Mouse (Mus musculus): Measurements from ENCODE around the gene Fah.

Fah gene

DNA sequence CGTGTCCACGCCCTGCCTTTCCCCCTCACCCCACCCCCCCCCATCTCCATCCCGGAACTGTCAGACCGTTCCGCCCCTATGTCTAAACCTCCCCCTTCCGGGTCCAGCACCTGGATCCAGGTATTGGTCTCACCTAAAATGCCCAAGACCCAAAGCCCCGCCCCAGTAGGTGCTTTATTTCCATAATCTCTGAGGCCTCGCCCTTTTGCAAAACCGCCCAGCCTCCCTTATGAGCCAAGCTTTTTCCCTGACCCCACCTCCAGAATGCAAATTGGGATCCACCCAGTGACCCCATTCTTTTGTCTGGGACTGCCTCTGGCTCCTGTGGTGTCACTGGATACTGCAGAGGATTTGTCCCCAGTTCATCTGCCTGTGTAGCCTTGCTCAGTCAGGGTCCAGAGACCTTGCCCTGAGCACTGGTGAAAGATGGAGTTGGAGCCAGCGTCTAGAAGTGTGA lies at the start of gene Fah:
Fah (minus strand) TSS at position 430 of the 457 bp plus-strand sequence.
- DNase-seq (ENCODE audit: low spot score): peak; percentile 38

DNA sequence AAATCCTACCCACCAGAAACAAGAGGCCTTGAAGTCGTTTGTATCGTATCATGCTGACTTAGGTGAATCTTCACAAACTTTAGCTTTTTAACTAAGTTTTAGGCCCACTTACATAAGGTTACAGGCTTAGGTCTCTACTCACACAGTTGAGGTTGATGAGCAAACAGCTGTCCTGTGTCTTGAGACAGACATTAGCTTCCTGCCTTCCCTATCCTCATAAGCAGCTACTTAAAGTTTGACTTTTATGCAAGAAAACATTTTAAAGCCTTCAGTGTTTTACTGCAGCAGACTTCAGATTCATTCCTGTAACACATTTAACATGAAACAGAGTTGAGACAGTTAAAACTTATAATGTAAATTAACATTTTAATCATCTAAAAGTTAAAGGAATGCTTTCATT lies 46.2 kb upstream of the Fah start:
- DNase-seq (ENCODE audit: low spot score): no peak

DNA sequence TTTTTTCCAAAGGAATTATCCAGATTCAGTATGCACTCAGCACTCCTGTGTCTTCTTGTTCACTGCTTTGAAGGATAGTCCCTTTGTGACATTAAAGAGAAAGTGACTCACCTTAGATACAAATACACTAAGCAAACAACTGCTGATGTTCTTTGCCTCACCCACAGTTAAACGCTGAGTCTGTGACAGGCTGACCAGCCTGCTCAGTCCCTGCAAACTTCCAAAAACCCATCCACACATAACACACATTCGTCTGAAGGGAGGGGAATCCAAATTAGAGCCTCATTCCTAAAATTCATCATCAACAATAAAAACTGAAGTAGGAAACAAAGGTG lies 45.4 kb upstream of the Fah start:
- no peak for DNase-seq (ENCODE audit: low spot score)

DNA sequence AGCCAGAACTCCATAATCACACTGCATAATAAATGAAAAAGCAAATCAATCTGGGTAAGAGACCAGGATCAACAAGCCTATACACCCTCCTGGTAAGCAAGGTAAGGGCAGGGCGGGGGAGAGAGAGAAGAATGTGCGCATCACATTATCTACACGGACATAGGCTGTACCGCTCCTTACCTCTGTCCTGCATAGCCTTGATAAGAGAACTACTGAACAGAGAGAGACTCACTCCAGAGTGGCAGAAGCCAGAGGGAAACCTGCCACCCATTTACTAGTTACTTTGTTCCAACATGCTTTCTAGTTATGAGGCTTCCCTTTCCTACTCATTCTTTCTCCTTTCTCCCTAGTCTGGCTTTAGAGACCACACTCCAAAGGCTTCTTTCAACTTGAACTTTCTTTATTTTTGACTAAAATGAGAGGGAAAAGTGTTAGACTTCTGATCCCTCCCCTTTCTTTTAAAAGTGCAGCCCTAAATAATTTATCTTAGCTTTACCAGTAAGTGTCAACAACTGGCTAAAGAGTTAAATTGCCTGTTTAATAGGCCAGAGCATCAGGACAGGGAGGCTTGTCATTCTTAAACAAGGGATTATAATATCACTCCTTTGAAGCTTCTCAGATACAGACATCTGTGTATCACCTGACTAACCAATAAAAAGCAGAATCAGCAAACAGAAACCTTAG lies 44.9 kb upstream of the Fah start:
- DNase-seq (ENCODE audit: low spot score): no peak

DNA sequence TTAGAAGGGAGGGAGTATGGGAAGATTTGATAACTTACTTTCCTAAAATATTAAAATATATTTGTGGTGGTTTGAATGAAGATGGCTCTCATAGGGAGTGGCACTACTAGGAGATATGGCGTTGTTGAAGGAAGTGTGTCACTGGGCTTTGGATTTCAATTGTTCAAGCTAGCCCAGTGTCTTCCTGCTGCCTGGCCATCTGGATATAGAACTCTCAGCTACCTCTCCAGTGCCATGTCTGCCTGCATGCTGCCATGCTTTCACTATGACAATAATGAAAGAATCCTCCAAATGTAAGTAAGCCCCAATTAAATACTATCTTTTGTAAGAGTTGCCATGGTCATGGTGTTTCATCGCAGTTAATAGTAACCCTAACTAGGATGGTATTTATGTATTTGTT lies 42.5 kb upstream of the Fah start:
- no peak for DNase-seq (ENCODE audit: low spot score)

DNA sequence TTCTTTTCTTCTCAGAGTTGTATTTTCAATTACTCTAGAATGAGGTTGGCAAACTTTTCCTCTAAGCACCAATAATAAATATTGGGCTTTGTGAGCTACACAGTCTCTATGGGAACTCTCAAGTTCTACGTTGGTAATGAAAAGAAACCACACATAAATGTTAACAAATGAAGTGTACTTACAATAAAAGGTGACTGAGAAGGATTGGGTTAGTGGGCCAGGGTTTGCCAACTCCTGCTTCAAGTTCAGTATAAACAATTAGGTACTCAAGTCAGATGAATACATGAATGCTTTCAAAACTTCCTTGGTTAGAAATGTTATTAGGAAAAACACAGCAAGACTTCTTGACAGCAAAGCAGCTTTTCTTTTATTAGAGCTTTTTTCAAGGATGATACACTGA lies 39.7 kb upstream of the Fah start:
- DNase-seq (ENCODE audit: low spot score): no peak

DNA sequence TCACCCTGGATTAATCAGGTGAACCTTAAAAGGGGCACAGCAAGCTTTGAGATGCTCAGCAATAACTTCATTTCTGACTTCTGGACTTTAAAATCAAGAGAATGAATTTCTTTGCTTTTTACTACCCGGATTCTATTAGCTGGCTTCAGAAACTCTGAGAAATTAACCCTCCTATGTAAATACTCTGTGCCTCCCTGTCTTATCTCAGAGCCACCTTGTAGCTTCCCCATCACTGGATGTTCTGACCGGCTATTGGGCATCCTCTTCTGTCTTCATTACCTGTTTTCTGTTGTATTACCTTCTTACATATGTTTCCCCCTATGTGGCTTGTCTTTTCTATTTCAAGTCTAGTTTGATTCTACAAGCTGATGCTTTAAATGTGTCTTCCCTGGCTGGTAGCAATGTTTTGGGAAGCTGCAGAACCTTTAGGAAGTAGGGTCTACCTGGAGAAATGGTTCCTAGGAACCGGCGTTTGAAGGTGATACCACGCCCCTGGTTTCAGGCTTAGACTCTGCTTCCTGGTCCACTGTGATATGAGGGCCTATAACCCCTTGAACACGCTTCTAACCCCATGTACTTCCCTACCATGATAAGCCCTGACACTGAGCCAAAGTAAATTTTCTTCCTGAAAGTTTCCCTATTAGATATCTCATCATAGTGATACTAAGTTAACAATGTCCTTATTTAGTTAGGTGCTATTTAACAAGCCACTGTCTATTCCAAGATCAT lies 36.9 kb upstream of the Fah start:
- no peak for DNase-seq (ENCODE audit: low spot score)

DNA sequence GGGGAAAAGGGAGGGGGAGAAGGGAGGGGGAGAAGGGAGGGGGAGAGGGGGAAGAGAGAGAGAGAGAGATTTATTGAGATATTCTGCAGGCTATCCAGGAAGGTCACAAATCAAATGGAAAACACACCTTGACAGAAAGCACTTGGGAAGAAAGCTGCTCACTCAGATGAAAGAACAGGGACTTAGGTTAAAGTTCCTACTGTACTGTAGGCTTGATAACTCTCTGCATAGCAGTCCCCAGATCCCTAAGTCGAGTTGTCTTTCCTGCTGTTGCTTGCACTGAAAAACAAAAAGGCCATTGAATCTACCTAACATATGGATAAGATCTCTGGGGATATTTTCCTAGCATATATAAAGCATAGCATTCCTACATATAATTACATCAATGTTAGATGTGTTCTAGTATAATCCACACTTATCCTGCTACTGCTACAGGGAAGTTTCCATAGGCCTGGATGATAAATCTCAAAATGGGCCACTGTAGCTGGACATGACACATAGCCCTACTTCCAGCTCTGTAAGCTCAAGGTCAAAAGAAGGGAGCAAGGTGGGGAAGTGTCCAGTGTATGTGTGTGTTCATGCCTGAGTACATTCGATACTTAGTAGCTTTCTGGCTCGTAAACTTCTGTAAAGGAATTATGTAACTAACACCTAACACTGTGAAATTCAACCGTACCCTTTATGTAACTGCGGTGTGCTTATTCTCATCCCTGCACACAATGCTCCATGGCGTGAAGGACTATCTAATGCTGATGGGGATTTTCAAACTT lies 35.8 kb upstream of the Fah start:
- DNase-seq (ENCODE audit: low spot score): no peak

DNA sequence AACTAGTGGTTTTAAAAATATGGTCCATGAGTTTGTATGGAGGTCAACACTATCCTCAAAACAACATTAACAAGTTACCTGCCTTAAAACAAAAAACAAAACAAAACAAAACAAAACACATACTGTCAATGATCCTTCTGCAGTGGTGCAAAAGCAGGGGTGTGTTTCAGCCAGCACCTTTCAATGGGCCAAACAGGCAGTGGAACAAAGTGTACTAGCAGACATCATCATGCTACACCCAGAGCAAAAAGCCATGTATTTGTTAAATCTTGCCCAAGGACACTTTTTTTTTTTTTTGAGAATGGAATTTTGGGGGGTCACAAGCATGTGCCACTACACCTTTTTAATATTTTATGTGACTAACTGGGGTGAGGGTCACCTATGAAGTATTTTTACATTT lies 30.4 kb upstream of the Fah start:
- DNase-seq (ENCODE audit: low spot score): no peak

DNA sequence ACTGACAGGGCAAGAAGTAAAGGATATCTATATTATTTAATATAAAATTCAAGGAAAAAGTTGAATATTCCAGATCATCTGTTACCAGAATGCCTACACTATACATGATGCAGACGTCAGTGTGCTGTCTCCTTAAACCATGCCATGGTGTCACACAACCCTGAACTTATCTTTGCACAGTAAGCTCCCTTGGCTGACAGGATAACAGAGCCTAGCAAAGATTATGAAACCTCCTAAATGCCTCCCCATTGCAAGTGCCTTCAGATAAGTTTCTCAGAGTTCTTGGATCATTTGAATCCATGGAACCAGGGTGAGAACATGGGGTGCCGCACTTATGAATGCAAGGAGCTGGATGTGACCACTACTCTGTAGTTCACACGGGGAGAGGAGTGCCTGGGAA lies 25.4 kb upstream of the Fah start:
- DNase-seq (ENCODE audit: low spot score): no peak

DNA sequence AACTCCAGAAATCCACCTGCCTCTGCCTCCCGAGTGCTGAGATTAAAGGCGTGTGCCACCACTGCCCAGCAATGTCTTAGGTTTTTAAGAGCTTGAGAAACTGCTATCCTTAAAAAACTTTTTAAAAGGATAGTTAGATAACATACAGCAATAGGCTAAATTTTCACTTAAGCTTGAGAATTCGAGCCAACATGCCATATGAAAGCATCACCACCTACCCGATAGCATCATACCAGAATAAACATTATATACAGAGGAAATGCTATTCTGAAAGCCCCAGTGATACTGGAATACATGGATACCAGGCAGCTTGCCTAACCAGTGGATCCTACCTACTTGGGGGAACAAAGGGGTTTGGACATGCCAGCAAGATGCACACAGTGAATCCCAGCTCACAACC lies 17.2 kb upstream of the Fah start:
- DNase-seq (ENCODE audit: low spot score): no peak

DNA sequence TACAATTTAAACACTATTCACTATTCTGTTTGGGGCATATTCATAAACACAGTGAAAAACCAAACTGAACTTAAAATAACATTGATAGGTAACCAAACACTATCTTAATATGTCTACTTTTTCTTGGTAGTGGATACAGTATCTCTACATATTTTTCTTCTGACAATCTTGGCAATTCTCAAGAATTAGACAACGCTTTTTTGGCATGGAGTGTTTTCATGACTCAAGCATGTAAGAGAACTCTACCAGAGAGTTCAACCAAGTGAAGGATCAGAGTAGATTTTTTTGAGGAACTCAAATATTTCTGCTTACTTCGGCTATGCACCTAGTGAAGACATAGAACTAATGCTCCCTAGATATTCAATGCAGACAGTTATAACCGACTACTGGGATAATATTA lies 14.4 kb upstream of the Fah start:
- no peak for DNase-seq (ENCODE audit: low spot score)

DNA sequence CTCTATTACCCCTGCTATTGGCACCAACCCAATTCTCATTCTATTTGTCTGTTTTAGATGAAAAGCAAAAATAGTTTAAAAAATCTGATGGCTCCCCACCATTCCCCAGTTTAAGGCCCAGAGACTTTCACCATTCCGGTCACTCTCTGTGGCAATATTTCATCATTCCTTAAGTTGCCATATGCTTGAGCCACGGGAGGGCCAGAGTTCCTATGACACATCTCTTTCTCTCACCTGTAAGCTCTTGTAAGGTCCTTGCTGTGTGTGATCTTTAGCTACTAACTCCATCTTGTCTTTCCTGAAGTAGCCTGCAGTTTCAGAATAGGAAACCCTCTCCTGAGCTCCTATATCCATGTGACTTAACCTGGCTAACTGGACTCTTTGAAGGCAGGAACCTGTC lies 12.4 kb upstream of the Fah start:
- DNase-seq (ENCODE audit: low spot score): no peak

DNA sequence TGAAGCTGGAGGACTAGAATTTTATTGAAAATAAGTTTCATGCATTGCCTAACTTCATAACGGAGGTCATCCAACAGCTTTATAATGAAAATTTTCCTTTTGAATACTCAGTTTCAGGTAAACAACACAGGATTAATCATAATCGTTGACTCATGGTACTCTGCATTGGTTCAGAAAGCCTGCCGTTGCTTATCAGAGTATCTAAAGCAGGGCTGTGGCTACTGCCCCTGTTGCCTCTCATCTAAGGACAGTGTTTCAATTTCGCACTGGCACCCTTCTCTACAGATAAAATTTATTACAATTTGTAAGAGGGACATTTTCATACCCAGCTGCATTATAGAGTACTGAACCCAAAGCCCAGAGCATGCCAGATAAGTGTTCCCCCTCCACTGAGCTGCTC lies 5.9 kb upstream of the Fah start:
- no peak for DNase-seq (ENCODE audit: low spot score)

DNA sequence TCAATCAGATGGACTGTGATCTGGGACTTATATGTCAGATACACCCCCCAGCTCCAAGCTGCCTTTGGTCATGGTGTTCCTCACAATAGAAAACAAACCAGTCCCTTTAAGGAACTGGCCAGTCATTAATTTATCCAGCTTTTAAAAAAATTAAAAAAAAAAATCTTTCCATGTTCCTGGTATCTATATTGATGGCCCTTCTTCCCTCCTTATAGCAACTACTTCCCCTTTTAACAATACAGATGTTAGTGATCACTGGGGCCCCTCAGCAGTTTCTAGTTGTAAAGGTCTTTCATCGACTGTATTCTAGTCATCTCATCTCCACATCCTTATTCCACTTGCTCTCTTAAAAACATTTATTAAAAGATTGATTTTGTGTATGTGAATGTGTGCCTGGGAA lies 5.1 kb upstream of the Fah start:
- DNase-seq (ENCODE audit: low spot score): no peak

DNA sequence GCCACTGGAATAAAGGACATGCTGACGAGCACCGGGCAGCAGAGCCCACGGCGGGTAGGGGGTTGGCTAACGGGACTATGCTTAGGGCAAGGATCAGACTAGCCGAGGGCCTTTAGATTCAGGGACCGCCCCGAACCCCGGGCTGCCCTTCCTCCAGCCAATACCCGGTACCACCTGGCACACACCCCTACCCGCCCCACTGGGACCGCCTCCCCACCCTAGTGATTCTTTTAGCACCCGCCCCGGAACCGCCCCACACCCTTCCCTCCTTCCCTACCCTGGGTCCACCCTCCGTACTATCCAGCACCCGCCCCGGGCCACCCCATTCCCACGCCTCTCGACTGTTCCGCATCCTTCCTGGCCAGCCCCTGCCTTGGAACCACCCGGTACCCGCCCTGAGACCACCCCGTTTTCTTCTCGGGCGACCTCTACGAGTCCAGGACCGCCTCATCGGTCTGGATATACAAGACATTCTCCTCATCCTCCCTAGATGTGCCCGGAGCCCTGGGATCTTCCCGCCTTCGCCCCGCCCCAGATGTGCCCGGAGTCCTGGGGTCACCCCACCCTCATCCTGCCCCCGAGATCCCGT lies 724 bp downstream of the Fah start:
- peak; percentile 73 for DNase-seq (ENCODE audit: low spot score)

DNA sequence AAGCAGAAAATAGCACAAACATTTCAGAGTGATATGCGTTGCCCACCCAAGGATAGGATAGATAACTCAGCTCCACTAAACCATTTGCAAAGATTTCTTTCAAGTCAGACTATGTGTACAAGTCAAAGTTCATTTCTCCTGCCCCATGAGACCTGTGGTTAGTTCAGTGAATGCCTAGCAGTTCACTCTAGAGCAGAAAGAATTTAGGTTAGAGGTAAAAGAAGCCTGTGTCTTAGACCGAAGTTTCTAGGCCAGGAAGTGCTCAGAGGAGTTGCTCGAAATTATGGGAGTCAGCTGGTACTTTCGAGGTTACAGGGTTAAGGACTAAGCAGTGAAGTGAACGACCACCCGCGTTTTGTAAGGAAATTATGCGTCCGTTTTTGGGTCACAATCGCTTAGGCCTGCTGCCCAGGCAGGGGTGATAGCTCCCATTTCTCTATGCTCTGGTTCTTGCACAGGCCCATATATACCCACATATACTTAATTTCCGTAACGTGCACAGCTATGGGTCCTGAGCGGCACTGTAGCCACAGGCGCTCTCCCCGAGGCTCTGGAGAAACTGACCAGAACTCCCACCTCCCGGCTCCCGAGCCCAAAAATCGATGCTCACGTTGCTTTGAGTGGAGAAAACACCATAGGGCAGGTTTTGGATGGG lies 1.4 kb downstream of the Fah start:
- no peak for DNase-seq (ENCODE audit: low spot score)

DNA sequence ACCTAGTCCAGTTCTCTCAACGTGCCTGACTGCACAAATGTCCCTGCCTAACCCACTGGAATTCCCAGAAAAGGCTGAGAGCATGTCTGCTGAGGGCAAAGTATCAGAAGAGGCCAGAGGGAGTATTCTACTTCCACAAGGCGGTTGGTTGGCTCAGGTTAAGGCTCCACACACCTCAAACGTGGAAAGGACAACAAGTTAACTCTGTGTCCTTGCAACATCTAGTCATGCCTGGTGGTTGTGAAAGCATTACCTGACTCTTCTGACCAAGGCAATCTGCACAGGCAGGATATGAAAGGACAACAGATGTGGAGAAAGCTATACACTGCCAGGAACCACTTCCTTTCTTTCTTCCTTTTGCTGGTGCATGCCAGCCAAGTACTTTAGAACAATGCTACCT lies 2.0 kb downstream of the Fah start:
- no peak for DNase-seq (ENCODE audit: low spot score)

DNA sequence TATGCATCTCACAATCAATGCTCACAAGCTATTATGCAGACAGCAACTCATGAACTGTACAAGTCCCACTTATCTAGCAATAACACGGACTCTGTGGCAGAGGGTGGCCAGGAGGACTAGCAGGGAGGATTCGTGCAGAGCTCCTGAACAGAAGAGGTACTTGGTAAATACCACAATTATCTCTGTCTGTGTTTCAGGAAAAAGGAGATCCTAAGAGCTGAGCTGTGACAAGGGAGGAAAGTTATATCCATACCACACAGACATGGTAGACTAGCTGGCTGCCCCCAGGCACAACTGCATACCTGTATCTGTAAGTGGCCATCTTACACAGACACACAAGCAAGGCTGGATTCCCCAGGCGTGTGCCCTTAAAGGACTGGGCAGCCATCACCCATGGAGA lies 5.2 kb downstream of the Fah start:
- no peak for DNase-seq (ENCODE audit: low spot score)

DNA sequence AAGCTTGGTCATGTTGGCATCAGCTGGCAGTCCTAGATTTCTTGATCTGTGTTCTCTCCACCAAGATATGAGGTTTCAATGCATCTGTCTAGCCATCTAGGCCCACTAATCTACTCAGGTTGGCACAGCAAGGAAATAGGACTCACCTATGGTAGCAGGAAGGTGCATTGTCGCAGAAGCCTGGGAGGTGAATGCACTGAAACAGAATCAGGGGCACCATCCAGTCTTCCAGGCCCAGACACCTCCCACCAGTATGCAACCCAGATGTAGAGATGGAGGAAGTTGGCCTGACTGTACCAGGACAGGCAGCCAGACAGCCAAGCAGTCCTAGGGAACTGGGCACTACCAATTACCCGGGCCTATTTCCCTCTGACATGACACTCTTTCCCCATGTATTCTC lies 5.9 kb downstream of the Fah start:
- no peak for DNase-seq (ENCODE audit: low spot score)

DNA sequence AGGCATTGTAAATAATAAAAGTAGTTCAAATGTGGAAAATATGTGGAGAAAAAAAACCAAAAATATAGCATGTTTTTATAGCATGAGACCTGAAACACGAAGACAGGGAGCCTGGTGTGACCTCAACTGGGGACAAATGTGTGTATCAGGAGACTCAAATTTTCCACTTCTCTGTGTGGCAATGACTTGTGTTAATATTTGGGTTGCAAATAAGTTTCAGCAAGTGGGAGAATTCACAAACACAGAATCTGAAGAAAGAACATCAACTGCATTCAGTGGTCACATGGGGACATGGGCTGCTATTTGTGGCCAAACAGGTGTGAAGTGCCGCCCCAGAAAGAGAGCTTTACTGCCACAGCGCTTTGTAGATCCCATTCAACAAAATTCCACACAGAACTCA lies 9.9 kb downstream of the Fah start:
- DNase-seq (ENCODE audit: low spot score): no peak

DNA sequence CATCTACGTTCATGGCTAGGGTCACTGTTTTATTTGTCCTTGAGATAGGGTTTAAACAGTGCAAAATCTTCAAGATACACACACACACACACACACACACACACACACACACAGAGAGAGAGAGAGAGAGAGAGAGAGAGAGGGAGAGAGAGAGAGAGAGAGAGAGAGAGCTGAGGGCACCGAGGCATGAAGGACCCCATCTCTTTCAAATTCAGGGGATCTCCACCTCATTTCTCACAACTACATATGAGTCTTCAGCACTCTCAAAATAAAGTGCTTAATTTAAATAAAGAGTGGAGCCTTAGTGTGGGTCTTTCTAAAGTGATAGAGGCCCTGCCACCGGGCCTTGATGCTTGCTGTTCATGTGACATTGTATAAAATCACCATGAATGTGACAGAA lies 10.5 kb downstream of the Fah start:
- no peak for DNase-seq (ENCODE audit: low spot score)

DNA sequence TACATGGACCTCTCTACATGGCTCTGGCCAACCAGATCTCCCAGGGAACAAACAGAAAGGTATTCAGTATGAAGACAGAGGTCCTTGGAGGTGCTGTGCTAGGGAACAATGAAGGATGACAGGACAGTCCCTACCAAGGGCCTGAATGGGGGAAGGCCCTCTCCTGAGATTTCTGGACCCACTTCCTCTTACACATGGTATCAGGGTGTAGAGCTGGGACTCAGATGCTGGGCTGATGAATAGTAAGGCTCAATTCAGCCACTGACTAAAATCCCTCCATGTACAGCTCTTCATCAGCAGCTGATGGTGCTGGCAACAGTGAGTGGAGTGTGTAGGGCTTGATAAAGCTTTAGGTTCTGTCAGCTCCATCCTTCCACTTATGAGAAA lies 11.6 kb downstream of the Fah start:
- DNase-seq (ENCODE audit: low spot score): no peak

Data from urinary bladder, postnatal 25 days (tissue).